Mouse (Mus musculus) spleen, postnatal 10 days (tissue): ENCODE measurements around the gene Tpcn1.

Experiments used
- DNase-seq, 2 experiments: peaks; one replicate each; pipeline ENCODE4 v3.0.0; 2021 to 2022; ENCODE audit warnings: low spot score in 2 of 2

Gene Tpcn1

DNA sequence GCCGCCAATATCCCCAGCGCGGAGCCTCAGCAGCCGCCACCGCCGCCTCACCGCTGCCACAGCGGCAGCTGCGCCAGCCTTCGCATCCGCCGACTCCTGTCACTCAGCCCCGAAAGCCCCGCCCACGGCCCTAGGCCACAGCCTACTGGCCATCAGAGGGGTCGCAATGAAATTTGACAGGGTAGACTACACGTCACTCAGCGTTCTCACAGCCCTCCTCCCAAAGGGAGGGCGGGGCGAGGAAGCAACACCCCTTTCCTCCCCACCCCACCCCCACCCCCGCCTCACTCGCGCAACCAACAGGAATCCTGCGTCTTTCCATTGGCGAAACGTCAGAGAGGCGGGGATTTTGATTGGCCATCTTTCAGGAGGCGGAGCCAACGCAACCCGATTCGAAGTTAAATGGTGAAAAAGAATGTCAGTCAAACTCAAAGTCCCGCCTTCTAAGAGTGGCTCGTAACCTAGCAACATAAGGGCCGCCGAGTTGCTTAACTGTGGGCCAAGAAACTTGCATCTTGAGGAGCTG is at the start of gene Tpcn1, which contains the start of gene Iqcd:
Tpcn1 (minus strand) TSS at position 105 of the 526 bp plus-strand sequence.
Iqcd (plus strand) TSS at position 448 of the 526 bp plus-strand sequence.
- peak; percentile 98 to 100 for DNase-seq

DNA sequence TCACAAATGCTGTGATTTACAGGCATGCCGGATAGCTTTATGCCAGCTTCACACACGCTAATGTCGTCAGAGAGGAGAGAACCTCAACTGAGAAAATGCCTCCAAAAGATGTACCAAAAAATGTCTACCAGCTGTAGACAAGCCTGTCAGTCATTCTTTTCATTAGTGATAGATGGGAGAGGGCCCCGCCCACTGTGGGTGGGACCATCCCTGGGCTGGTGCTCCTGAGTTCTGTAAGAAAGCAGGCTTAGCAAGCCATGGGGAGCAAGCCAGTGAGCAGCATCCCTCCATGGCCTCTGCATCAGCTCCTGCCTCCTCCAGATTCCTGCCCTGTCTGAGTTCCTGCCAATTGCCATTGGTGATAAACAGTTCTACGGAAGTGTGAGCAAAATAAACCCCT is 47.2 kb upstream of the Tpcn1 start:
- no peak for DNase-seq

DNA sequence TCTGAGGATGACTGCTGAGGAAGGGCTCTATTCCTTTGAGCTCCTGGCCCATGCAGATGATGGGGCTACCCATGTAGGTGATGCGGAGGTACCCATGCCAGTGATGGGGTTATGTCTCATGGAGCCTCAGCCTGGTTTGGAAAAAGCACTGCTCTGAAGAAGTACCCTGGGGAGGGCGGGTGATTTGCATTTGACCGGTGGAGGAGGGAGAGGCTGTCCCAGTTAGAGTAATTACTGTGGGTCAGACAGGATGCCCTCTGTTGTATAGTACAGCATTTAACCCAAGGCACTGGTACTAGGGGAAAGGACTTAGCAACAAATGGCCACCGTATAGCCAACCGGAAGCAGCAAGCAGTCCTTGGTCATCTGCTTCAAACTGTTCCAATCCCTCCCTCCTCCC is 46.4 kb upstream of the Tpcn1 start:
- DNase-seq: no peak

DNA sequence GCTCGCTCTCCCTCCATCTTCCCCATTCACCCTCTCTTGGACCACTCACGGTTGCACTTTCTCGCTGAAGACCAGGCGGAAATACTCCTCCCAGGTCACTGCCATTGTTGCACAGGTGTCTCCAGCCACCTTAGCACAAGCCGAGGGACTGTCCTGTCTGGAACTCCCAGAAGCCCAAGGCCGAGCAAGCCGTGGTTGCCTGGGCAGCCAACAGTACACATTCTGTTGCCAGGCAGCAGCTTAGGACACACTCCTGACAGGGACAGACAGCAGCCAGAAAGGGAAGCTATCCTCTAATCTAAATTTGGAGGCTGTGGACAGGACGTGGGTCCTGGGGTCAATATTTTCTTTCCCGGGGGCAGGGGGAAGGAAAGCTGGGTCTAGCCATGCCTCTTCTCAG is 45.7 kb upstream of the Tpcn1 start, which contains the start of gene Cfap73:
Cfap73 (minus strand) TSS at position 105 of the 400 bp plus-strand sequence.
- DNase-seq: no peak

DNA sequence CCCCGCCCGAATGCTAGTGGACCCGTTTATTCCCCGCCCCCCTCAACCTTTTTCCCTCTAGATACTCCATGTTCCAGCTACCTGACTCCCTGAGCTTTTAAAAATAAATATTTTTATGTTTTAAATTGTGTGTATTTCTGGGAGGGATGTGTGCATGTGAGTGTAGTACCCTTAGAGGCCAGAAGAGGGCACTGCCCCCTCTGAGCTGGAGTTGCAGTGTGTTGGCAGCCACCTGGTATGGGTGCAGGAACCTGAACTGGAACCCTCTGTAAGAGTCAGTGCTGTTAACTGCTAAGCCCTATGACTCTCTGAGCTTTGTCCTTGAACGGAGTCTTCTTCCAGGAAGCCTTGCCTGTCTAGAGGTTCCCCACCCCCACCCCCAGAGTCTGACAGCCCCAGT is 43.4 kb upstream of the Tpcn1 start:
- no peak for DNase-seq

DNA sequence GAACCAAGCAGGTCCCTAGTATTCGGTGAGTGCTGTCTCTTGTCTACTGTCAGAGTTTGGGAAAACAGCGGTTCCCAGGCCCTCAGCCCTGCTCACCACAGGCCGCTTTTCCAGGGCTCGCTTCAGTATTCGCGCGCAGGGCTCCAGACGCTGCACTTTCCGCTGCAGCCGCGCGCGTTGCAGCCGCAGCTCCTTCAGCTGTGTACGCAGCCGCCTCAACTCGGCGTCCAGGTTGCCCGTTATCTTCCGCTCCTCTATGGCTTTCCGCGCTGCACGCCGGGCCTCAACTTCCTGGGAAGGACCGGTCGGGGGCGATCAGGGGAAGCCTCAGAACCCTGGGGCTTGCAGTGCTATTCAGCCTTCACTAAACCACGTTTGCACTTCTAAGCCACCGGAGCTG is 42.7 kb upstream of the Tpcn1 start:
- no peak for DNase-seq

DNA sequence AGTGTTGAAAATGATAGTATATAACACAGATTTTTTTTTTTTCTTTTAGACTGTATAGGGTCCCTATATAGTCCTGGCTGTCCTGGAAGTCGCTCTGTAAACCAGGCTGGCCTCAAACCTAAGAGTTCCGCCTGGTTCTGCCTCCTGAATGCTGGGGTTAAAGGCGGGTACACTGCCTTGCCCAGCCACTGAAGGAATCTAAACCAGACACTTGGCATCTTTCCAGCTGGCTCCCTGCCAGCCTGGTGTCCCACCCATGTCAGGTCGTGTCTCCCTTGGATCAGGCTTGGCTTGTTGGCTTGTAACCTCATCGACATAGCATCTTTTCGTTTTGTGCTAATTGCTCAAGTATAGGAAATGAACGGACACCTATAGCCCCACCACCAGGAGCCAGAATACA is 40.2 kb upstream of the Tpcn1 start:
- no peak for DNase-seq

DNA sequence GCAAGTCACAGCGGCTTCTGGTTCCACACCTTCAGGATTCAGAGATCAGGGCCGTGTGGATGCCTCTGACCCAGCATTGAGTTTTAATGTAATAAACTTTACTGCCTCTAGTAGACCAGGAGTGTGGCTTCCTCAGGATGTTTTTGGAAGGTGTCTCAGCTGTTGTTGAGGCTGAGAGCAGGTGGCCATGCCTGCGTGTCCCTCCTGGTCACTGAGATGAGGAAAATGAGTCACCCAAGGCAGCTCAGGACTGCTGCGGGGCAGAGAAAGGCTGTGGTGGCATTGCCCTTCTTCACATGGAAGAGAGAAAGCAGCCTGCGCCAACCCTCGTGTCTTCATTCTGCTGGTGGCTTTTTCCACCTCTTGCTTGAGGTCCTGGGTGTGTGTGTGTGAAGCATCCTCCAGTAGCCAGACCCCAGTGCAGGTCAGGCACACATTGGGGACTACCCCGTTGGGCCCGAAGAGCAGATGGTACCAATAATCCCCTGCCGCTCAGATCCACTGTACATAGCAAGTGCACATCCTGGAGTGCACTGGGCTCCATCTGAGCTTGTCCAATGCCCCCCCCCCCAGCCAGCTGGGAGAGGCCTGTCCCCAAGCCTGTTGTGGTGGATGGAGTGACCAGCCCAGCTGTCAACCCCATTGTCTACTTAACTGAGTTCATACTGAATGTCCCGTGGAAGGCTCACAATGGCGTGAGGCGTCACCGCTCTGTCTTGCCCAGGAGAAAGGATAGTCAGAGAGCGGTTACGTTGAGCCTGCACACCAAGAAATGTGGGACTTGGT is 39.2 kb upstream of the Tpcn1 start:
- DNase-seq: no peak

DNA sequence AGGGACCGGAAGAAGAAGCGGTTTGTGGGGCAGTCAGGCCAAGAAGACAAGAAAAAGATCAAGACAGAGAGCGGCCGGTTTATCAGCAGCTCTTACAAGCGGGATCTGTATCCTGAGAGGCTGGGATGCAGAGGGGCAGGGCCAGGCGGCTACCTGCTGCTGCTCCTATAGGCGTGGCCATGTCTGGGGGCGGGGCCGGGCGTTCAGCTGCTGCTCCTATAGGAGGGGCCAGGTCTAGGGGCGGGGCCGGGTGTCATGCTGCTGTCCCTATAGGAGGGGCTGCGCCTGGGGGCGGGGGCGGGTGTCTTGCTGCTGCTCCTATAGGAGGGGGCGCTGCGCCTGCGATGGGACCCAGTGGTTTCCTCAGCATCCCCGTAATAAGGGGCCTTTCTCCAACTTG is 37.9 kb upstream of the Tpcn1 start:
- peak in 1 of 2 experiments; percentile 64 for DNase-seq

DNA sequence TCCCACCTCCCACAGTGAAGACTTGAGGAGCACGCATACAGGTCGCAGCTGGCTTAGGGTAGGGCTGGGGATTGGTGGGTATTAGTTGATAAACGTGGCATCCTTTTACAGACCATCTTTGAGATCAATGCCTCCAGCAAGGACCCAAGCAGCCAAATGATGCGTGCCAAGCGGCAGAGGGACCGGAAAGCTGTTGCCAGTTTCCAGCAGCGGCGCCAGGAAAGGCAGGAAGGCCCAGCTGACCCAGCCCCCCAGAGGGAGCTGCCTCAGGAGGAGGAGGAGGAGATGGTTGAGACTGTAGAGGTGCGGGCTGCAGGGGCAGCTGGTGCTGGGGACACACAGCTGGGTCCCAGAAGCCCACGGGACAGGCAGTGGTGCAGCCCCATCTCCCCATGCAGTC is 36.0 kb upstream of the Tpcn1 start:
- no peak for DNase-seq

DNA sequence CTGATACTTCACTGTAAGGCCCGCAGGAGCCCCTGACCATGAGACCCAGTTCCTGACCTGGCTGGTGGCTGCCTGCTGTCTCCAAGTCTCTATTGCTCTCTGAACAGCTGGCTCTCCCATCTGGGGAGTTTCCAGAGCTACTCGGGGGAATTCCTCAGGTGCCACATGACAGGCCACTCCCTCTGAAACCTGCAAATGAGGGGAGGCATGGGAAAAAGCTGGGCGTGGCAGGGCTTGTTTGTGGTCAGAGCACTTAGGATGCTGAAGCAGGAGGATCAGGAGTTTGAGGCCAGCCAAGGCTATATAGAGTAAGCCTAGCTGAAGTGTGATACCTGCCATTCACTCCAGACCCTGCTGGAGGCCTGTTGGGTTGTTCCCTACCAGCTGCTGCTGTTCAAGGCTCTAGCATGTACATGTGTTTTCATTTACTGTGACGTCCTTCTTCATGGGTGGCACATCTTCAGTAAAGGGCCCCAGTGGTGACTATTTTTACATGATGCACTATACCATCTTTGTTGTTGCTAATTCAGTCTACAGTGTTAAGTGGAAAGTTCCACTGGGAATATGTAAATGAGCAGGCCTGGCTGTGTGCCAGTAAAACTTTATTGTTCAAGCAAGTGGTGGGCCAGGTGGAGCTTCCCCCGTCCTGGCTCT is 33.9 kb upstream of the Tpcn1 start:
- DNase-seq: no peak

DNA sequence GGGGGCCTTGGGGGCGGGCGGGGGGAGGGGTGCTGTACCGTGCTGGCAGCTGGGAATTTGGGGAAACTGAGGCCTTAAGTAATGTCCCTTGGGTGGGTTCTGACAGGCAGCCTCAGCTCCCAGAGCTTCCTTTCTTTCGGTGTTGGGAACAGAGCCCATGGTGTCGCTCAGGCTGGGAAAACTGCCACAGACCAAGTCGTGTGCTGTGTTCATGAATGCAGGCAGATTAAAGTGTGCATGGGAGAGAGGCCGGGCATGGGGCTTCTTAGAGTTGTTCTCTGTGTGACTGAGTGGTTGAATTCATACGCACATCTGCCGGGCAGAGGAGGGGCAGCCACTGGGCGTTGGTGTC is 33.3 kb upstream of the Tpcn1 start:
- no peak for DNase-seq

DNA sequence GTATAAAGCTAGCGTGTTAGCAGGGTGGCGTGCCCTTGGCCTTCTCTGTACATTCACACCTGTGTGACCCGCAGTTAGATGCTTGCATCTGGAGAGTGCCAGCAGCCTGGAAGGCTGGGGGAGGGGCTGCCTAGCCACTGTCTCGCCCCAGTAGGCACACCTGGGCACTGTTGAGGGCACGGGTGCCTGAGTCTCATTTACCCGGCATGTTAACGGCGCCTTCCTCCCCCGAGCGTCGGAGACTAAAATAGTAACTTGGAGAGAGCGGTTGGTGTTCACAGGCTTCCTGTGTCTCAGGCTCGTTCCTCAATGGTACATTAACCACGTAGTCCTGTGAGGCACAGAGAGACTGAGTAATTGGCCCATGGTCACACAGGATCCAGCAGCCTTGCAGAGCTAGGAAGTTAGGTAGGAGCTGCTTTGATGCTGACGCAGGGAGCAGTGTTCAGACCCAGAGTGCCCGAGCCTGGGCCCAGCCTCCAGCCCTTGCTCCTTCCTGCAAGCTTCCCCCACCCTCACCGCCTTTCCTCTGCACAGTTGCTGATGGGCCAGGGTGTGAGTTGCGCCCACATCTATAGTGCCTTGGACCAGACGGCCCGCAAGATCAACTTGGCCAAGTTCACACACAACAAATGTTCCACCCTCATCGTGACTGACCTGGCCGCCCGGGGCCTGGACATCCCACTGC is 32.7 kb upstream of the Tpcn1 start:
- peak in 1 of 2 experiments; percentile 67 for DNase-seq

DNA sequence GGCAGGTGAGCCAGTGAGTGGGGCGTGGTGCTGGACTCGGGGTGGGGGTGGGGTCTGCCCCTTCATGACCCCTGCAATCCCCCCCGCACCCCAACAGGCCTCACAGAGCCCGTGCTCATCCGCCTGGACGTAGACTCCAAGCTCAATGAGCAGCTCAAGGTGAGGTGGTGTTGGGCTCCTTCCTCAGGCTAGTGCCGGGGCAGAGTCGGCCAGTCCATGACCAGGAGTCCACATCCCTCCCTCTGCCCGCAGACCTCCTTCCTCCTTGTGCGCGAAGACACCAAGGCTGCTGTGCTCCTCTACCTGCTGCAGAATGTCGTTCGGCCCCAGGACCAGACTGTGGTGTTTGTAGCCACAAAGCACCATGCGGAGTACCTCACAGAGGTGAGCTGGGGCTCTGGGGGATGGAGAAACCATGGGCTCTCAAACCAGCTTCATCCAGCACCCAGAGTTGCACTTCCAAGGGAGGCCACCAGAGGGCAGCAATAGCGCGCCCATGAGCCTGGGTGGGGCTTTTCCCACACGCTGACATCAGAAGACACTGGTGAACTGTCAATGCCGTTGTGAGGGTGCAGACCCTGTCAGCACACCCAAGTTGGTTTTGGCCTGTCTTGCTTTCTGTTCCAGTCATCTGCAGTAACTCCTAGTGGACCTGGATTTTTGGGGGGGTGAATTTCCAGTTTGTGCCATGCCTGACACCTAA is 32.1 kb upstream of the Tpcn1 start:
- peak; percentile 88 to 89 for DNase-seq

DNA sequence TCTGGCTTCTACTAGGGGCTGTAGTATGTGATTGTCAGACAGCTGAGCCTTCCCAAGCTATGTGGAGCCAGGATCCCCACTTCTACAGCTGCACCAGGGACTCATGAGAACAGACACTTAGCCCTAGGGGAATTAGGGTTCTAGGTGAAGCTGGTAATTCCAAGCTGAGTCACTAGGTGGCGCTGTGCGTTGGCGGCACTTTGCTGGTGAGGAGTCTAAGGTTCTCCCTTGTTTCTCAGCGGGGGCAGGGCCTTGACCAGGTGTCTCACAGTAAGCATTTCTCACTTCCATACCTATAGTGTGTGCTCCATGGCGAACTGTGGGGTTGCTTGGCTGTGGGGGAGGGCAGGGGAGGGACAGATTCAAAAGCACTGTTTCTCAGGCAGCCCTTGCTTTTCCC is 30.7 kb upstream of the Tpcn1 start:
- peak; percentile 80 to 90 for DNase-seq

DNA sequence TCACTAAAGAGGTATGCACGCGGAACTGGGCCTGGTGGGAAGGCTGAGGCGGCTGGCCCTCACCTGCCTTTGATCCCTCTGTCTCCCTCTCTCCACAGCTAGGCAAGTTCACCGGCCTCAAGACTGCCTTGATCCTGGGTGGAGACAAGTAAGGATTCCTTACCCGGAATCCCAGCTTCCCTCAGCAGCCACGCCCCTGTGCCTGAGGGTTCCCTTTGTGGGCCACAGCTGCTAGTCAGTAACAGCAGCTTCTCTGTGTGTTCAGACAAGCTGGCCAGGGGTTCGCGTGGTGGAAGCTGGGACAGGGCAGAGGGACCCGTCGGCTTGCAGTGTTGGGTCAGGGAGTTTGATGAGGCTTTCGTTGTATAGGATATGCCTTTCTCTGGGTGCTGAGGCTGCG is 30.3 kb upstream of the Tpcn1 start:
- DNase-seq: no peak

DNA sequence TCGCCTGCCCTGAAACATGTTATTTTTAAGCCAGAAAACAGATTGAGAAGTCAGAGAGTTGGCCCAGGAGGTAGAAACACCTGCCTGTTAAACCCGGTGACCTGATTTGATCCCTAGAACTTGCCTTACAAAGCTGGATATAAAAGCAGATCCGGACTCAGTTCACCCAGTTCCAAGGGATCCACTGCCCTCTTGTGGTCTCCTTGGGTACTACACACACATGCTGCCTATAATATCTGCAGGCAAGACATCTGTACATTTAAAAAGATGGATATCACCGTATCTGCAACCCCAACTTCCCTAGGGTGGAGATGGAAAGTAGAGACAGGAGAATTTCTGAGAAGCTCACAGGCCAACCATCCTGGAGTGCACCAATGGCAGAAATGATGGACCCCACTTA is 27.4 kb upstream of the Tpcn1 start:
- DNase-seq: peak in 1 of 2 experiments; percentile 72

DNA sequence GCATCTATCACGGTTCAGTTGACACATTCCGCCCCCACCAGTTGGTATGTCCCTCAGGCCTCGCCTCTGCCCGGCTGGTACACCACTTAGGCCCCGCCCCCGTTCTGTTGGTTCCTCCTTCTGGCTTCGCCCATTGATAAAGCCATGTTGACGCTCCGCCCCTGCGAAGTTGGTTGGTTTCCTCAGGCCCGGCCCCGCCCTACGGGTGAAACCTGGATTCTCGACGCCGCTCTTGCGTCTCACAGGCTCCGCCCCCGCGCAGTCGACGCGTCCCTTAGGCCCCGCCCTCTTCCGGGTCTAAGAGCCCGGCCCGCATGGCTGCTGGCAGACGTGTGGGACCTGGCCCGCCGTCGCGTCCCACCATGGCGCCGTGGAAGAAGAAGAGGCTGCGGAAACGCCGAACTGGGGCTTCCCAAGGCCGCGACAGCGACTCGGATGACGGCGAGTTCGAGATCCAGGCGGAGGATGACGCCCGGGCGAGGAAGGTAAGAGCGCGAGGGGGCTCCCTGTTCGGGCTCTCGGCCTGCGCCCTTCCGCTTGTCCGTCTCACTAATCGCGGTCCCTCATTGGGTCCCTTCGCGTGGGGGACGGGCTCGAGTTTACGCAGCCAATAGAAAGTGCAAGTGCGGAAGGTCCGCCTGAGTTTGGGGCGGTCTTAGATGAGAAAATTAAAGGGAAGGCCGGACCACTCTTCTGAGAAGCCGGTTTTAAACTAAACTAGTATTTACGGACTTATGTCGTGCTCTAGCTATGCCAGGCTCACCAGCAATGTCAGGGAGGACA is 24.5 kb upstream of the Tpcn1 start:
- DNase-seq: peak; percentile 99 to 100

DNA sequence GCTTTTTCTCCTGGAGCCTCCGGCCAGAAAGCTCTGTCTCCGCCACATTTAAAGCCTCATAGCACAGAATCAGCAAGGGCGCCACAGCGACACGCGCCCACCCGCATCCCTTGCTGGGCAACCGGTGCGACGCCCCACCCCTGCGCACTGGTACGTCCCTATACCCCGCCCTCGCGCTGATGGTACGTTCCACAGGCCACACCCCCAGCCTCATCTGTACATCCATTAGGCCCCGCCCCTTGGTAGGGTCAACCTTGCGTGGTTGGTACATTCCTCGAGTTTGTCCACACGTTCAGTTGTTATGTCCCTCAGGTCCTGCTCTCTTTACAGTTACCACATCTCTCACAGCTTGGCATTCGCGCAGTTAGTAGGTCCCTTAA is 24.0 kb upstream of the Tpcn1 start, which contains the start of the genes Rita1 and Ddx54:
Rita1 (minus strand) TSS at position 148 of the 380 bp plus-strand sequence.
Ddx54 (plus strand) TSS at position 298 of the 380 bp plus-strand sequence.
- peak; percentile 96 to 99 for DNase-seq

DNA sequence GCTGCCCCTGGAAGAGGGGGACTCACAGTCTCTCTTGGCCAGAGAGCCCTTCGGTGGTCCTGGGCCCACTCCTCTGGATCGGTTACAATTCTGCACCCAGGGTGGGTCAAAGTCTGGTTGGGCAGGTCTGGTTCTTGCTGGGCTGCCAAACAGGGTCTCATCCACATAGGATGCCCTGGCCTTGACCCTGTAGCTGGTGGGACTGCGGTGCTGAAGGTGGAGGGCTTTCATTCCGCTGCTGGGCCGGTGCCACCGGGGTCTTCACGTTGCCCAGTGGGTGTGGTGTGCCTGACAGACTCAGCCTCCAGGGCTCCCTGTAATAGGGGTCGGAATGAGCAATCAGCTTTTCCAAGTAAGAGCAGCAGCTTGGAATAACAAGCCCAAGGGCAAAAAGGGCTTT is 22.9 kb upstream of the Tpcn1 start:
- no peak for DNase-seq

DNA sequence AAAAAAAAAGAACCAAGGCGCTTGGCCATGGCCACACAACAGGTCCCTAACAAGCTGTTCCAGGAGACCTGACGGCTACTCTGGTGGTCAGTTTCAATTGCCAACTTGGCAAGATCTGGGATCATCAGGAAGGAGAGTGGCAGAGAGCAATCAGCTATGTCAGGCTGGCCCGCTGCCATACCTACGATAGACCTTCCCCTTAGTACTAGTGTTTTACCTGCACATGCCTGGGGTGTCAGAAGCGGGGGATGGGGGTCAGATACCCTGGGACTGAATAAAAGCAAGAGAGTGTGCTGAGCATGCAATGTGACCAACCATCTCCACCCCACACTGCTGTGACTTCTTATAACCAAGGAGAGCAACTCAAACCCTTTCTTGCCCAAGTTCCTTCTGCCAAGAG is 22.4 kb upstream of the Tpcn1 start:
- no peak for DNase-seq
